Mouse (Mus musculus) heart, adult 18-20 months (tissue): Measurements from ENCODE around the gene Gpn1. TPM values are rescaled to one million over a fixed set of nuclear protein-coding genes. Genes with fewer than 3 reads are reported as not detected.
"Not testable (repeated sequence)": the region's sequence is repeated elsewhere in the genome, so short reads cannot be mapped to it uniquely, and the experiment has no call there.

Experiments used
- DNase-seq, 2 experiments: peaks; one replicate each; pipeline ENCODE4 v3.0.0; 2021 to 2022; ENCODE audit warnings: mixed read lengths in 1 of 2
- long read RNA-seq, 2 experiments: library from polyadenylated mRNA; stranded (forward); transcript quantifications; one replicate each; pipeline ENCODE4 v2.0.0; 2021
- total RNA-seq, 2 experiments: library from RNA; stranded (reverse); gene quantifications; 2 replicates each; pipeline ENCODE4 v1.2.3; 2021

Gene Gpn1
- 10 to 100 TPM; 25.4 to 26.0 TPM for total RNA-seq
- long read RNA-seq, experiment 1, transcript Gpn1-201 (14 exons, 3,144 nt): major isoform, 84 of 89 reads
- long read RNA-seq, experiment 1, partial matches to known transcripts: 3 of 89 reads
- long read RNA-seq, experiment 1, other reads (novel, unspliced or antisense): 2 of 89 reads
- long read RNA-seq, experiment 2, transcript Gpn1-201 (14 exons, 3,144 nt): major isoform, 36 of 41 reads
- long read RNA-seq, experiment 2, partial matches to known transcripts: 0 of 41 reads
- long read RNA-seq, experiment 2, other reads (novel, unspliced or antisense): 5 of 41 reads

DNA sequence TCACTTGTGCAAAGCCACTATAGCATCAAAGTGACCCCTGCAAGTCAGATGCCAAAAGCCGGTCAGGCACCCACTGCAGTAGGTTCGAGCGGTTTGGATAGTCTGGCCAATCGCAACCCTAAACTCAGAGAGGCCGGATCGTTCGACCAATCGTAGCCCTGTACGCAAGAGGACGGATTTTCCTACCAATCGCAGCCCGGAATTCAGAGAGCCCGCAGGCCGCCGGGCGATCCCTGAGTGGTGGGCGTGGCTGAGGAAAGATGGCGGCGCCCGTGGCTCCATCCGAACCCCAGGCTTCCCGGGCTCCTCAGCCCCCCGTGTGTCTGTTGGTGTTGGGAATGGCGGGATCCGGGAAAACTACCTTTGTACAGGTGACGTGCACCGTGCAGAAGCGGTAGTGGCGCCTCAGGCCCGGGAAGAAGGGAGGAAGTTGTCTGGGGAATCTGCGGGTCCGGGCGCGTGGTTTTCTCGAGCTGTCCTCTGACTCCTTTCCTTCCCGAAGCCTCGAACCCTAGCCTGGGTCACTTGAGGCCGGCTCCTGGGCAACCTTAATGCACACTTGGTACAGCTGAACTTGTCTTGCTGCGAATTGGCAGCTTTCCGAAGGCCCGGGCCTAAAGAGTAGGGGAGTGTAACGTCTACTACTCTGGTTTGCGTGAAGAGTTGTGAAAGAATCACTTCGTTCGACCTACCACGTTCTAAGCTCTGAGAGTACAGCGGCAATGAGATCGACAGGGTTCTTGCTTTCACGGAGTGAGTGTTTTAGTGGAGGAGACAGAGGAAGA lies at the start of gene Gpn1:
Gene Gpn1, plus strand, starts transcription at position 229 of the 785 bp plus-strand sequence.
- peak; percentile 93 to 95 for DNase-seq

DNA sequence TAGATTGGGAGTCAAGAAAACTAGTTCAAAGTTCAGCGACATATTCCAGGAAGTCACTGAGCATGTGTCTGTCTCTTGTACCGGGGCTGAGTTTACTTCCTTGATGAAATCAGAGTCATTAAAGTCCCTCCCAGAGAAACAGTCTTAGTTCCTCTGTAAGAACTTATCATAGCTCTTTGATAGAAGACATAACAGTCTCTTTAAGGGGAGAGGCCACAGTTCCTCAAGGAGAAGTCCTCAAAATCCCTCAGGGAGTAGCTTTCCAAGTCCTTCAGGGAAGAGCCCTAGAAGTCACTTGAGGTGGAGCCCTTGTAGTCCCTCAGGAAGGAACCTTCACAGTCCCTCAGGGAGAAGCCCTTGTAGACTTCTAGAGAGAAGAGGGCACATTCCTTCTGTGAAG lies 43.2 kb upstream of the Gpn1 start:
- peak in 1 of 2 experiments; percentile 52 for DNase-seq

DNA sequence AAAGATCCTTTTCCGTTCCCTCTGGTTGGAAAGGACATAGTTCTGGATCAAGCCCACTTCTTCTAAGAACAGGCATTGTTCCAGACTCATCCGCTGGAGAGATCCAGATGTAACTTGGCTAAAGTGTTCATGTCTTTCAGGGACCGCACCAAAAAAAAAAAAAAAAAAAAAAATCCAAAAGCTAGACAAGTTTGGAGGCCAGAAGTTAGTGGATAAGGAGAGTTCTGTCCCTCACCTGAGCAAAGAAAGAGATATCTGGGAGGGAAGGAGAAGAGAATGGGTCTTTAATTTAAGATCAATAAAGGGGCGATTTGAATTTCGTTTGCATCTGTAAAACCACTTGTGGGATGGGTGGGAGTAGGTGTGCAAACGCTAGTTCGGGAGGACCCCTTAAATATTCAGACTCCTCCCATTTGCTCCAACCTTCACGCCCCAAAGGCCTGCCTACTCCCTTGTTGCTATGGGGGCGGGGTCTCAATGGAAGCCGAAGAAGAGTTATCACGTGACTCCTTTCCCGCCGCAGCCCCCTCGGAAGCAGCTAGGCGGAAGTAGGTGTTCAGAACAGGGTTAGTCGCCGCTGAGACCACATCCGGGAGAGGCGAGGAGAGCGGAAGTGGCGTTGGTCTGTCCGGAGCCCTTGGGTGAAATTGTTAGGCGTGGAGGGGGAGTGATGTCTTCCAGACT lies 42.5 kb upstream of the Gpn1 start, which contains the start of gene Zfp512:
Gene Zfp512, plus strand, starts transcription at position 554 of the 684 bp plus-strand sequence.
- peak; percentile 94 to 98 for DNase-seq

DNA sequence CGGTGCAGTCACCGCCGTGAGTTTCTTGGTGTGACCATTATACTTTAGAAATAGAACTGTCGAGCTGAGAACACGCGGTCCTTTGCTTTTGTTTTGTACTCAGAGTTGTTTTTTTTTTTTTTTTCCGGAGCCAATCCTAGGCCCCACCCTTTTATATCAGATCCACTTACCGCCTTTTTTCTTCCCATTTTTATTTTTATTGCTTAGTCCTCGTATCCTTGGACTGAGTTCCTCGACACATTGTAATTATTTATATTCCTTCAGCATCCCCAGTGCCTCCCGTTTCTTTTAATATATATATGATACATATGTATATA lies 42.0 kb upstream of the Gpn1 start:
- DNase-seq: no peak

DNA sequence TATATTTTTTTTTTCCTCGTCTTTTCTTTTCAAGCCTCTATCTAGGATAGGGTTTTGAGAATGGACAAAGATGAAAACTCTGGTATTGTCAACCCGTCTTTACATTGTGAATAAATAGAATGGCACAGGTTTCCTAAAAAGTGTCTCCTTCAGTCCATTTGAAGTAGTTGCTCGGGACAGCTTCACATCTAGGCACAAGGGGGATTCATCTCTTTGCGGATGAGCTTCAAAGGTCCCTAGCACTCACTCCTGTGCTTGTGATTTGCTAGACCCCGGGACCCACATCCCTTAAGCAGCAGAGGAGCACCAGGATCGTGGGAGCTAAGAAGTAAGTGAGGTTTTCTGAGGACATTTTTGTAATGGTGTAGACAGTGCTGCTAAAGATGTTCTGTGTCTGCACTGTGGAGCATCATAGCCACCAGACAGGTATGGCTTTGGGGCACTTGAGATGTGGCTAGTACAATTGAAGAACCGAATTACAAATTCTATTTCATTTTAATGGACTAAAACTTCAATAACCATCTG lies 41.6 kb upstream of the Gpn1 start:
- no peak for DNase-seq

DNA sequence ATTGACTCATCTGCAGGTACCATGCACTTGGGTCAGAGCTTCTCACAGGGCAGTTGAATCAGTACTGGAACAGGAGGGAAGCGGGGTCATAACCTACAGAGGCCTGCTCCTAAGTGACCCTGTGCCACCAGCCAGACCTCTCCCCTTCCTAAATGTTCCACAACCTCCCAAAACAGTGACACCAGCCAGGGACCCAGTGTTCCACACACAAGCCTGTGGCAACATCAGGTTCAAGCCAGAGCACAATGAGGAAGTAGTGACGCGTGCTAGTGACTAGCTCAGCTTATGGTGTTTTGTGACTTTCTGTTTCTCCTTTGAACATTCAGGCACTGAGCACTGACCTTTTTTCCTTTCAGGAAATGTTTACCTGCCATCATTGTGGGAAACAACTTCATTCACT lies 26.7 kb upstream of the Gpn1 start:
- peak; percentile 14 to 58 for DNase-seq

DNA sequence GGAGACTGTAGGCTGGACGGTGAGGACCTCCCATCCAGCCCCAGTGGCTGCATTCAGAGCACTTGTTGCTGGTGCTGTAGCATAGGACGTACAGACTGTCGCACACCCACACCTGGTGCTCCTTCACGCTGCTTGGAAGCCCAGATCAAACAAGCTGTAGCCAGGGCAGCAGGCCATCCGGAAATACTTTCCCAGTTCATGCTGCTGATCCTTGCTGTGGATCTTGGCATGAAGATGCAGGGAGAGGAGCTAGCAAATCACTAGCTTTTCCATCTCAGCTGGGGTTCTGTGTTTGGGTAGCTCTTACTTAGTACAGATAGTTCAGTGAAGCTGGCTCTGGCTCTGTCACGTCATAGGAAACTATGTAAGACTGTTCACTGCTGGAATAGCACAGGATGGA lies 24.8 kb upstream of the Gpn1 start:
- DNase-seq: peak in 1 of 2 experiments; percentile 33

DNA sequence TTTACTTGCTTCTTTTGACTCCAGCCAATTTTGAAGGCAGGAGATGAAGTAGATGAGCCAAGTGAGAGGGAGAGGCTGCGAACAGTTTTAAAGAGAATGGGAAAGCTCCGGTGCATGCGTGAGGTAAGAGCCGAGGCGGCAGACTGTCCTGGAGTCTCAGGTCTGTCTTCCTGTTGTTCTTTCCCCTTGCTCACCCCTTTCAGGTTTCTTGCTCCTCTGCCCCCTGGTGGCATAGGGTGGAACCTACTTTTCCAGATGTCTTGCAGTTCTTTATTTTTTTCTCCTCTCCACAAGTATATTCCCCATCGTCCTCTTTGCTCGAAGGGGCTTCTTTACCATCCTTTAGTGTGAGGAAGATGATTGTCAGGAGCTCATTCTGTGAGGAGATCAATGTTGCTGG lies 24.2 kb upstream of the Gpn1 start:
- DNase-seq: peak; percentile 50 to 77

DNA sequence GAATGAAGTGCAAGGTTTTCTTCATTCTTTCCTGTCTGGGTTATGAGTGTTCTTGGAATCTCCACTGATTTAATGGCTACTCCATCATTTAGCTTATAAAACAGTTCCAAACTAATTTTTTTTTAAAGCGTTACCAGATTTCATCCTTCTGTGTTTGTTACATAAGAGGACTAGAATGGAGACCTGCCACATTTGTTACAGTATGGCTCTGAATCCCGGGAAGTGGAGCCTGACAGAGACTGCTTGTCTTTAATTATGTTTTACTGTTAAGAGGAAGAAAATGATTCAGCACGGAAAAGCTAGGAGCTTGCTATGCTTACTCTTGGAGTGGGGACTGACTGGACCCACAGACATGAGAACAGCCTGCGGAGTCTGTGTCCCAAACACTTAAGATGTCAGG lies 14.0 kb upstream of the Gpn1 start:
- DNase-seq: no peak

DNA sequence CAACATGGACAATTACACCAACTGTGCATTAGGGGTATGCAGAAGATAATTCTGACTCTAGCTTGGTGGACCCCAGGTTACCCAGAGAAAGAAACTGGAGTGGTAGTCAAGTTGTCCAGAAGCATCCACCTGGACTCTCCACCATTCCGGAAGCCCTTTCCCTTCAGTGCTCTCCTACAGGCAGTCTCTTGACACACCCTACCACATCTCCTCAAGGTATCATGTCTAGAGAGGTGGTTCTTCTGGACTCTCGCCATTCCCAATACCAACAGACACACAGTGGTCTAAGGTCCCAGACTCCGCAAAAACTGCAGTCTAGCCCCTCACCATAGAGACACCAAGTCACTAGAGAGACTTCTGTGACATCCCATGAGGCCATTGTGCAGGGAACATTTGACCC lies 9.1 kb upstream of the Gpn1 start, which contains the start of gene 4930548H24Rik:
Gene 4930548H24Rik, plus strand, starts transcription at position 301 of the 400 bp plus-strand sequence.
- DNase-seq: no peak

DNA sequence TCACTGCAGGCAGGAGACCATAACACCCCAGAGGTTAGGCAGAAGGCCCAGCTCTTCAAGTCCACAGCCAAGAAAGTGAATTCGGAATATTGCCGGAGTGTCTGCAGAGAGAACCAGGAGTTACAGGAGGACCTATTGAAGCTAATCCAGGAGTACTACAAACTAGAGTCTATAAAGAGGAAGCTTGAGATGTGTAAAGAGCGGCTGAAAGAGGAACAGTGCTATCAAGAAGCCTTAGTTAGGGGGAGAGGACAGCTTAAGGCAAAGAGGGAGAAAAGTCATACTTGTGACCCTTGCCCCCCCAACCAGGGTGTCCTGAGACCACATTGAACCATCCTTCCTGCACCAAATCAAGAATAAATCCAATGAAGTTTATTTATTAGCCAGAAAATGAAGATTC lies 6.7 kb upstream of the Gpn1 start:
- DNase-seq: no peak

DNA sequence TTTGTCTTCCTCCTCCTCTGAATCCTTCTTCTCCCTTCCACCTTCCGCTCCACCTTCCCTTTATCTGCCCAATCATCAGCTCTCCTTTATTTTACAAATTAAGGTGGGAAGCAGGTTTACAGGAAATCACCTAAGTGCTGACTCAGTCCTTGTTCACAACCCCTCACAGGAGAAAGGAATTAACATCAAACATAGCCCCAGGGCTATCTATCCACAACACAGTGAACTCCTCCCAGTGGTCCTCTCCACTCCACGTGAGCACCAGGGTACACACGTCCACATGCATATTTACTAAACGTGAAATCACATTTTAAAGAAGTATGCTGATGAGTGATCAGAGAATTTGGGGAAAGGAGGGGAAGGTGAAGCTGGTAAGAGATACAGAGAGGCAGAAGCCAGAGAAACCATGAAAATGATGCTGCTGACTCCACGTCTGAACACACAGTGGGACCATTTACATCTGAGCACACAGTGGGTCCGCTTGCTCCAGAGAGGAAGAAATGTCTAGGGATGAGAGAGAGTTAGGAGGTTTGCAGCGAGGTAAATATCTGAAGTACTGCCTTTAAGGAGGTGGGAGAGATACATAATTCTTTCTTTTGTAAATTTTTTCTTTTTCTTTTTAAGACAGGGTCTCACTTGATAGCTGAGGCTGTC lies 5.3 kb upstream of the Gpn1 start:
- DNase-seq: no peak

DNA sequence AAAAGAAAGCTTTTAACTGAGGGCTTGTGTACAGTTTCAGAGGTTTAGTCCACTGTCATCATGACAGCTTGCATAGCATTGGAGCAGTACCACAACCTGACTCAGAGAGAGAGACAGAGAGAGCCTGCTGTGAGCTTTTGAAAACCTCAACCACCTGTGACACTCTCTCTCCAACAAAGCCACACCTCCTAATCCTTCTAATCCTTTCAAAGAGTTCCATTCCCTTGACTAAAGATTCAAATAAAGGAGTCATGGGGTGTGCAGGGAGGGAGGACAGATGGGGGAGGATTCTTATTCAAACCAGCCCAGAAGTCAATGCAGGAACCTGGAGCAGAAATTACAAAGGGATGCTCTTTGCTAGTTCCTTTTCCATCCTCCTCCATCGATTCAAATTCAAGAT lies 2.5 kb upstream of the Gpn1 start:
- no peak for DNase-seq

DNA sequence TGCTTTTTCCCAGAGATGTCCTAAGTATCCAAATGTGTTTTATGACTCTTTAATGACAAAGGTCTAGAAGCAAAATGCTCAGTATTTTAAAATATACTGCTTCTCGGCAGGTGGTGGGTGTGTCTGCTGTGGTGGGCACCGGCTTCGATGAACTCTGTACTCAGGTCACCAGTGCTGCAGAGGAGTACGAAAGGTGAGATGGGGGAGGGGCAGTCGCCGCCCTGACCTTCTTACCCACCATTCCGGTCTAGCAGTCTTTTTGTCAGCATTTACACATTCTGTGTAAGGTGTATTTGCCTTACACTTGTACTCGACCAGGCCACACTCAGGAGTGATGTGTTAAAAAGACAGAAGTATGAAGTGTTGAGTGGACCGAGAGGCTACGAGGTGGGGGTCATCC lies 10.3 kb downstream of the Gpn1 start:
- no peak for DNase-seq

DNA sequence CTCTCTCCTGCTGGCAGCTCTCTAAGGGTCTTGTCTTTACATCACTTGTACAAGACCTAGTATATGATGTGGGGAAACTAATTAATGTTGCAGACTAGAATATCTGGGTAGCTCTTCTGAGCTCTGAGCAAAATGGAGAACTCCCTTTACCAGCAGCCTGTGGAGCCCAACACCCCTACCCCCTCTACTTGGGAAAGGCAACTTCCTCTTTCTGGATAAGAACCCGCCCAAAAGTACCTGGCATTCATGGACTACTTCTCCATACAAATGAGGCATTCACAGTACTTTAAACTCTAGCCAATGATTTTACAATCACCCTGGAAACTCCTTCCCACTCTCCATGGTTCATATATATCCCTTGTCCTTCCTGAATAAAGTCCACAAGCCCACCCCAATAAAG lies 17.9 kb downstream of the Gpn1 start:
- no peak for DNase-seq

DNA sequence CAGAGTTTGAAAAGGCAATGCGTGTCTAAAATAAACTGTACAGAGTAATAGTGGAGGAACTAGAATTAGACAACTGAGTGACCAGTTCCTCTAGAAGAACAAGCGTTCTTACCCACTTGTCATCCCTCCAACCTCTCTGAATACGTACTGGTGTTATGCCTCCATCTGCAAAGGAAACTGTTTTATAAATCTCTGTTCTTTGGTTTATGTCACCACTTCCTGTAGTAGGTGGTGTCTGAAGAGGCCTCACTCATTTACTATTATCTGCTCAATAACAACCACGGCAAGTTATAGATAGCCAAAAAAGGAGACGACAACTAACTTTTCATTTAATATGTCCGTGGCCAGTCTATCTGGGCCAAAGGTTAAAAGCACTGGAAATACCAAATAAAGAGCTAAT lies 26.0 kb downstream of the Gpn1 start:
- no peak for DNase-seq

DNA sequence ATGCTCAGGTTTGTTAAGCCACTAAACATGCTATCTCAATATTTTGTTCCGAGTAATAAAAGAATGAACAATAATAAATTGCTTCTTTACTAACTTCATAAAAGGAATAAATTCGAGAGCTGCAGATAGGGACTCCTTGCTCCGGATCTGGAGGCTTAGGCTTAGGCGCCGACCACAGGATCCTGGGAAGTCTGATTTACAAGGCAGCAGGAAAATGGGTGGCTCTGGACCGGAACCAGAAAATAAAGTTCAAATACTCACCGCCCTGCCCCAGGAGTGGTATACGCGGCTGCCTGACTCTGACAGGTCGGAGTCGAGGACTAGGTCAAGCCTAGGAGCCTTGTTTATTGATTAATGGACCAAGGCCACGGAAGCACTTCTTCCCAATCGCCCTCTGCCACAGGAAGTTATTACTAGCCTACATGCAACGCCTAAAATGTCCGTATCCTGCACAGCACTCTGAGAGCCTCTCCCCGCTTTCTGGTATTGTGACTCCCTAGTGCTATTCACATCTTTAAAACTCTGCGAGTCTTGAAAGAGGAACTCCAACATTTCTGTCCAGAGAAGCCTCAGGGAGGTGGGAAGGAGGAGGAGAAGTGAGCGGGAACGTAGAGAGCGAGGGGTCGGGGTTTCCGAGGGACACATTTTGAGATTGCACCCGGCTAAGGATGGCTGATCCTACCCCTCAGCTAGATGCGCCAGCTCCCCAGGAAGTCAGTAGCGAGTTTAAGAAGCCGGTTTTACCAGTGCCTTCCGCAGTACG lies 32.0 kb downstream of the Gpn1 start, which contains the start of gene Slc4a1ap:
Gene Slc4a1ap, plus strand, starts transcription at position 642 of the 763 bp plus-strand sequence.
- DNase-seq: peak; percentile 79 to 92

DNA sequence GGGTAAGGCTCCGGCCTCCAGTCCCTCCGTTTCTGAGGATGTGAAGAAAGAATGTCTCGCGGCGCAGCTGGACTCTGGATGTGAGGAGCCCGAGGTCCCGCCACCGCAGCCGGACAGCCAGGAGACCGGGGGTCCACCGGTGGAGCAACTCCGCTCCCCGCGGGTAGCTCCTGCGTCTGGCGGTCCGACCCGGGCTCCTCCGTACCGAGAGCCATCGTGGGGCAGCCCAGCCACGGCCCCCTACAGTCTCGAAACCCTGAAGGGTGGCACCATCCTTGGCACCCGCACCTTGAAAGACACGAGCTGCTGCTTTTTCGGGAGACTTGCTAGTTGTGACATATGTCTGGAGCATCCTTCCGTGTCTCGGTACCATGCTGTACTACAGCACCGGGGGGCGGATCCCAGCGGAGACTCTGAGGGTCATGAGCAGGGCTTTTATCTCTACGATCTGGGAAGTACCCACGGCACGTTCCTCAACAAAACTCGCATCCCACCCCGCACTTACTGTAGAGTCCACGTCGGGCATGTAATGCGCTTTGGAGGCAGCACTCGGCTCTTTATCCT lies 32.7 kb downstream of the Gpn1 start:
- DNase-seq: no peak

DNA sequence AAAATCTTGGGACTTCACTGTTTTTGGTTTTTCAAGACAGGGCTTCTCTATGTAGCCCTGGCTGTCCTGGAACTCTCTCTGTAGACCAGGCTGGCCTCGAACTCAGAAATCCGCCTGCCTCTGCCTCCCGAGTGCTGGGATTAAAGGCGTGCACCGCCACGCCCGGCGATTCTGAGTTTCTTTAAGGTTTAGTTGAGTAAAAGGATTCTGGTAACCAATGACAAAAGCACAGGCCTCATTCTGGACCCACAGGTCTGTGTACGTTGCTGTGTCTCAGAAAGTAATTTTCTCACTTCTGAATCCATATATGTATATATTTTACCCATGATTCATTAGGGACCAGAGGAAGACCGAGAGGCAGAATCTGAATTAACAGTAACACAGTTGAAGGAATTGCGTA lies 33.2 kb downstream of the Gpn1 start, which contains the start of gene Supt7l:
Gene Supt7l, minus strand, starts transcription at position 101 of the 400 bp plus-strand sequence.
- DNase-seq: not testable (repeated sequence)

DNA sequence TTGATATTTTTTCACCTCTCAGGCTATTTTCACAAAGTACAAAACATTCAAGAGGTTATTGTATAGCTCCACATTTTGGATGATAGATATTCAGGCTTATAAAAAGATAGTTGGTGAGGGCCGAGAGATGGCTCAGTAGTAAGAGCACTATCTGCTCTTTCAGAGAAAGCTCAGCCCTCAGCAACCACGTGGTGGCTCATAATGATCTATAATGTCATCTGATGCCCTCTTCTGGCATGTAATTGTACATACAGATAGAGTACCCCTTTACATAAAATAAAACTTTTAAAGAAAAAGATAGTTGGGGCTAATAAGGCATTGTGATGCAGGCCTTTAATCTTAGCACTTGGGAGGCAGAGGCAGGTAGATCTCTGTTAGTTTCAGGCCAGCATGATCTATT lies 34.0 kb downstream of the Gpn1 start:
- no peak for DNase-seq

DNA sequence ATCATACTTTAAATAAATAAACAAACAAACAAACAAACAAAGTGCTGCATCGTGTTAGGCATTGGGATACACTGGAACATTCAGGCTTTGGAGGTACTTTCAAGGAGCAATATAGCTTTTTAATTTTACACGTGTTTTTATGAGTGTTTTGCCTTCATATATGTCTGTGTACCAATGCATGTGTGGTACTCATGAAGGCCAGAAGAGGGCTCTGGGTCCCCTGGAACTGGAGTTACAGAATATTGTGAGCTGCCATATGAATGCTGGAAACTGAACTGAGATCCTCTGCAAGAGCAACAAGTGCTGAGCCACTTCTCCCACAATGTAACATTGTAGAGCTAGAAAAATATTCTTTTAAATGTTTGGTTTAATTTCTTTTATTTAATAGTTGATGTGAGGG lies 40.7 kb downstream of the Gpn1 start:
- DNase-seq: no peak
